Mouse (Mus musculus) lung, embryonic 16.5 days (tissue): ENCODE results near the gene Myo10. TPM values are rescaled to one million over a fixed set of nuclear protein-coding genes. Genes with fewer than 3 reads are reported as not detected.
"Not testable (repeated sequence)": the region's sequence is repeated elsewhere in the genome, so short reads cannot be mapped to it uniquely, and the experiment has no call there.

Experiments
- ATAC-seq: fragments of 200-750 bp; cut with Nextera tagmentation; 2 replicates; pipeline ENCODE4 v1.8.0; 2017; ENCODE audit warnings: low read depth, mild to moderate bottlenecking, moderate library complexity
- H3K27ac ChIP-seq: fragments of 300-500 bp; sonication (generic); 2 replicates; pipeline ENCODE4 v1.5.1; 2014; ENCODE audit warnings: mild to moderate bottlenecking, control low read depth, low read length
- H3K27me3 ChIP-seq: fragments of 300-500 bp; sonication (generic); 2 replicates; pipeline ENCODE4 v1.6.1; 2014; ENCODE audit warnings: low read depth, low read length, mixed read lengths; ENCODE audit not compliant: control insufficient read depth, insufficient read depth
- H3K36me3 ChIP-seq: fragments of 300-500 bp; sonication (generic); 2 replicates; pipeline ENCODE4 v1.6.1; 2014; ENCODE audit warnings: low read length; ENCODE audit not compliant: control insufficient read depth, insufficient read depth
- H3K4me1 ChIP-seq: fragments of 300-500 bp; sonication (generic); replicated peaks from 2 replicates; pipeline ENCODE4 v1.6.1; 2014; ENCODE audit warnings: low read length, mixed read lengths; ENCODE audit not compliant: control insufficient read depth, insufficient read depth
- H3K4me2 ChIP-seq: fragments of 300-500 bp; sonication (generic); 2 replicates; pipeline ENCODE4 v1.6.1; 2014; ENCODE audit warnings: low read depth, low read length, control low read depth
- H3K4me3 ChIP-seq: fragments of 300-500 bp; sonication (generic); 2 replicates; pipeline ENCODE4 v1.5.1; 2014; ENCODE audit warnings: mild to moderate bottlenecking, low read length, control low read depth
- H3K9ac ChIP-seq: fragments of 300-500 bp; sonication (generic); 2 replicates; pipeline ENCODE4 v1.6.1; 2014; ENCODE audit warnings: low read length, control low read depth
- H3K9me3 ChIP-seq: fragments of 300-500 bp; sonication (generic); 2 replicates; pipeline ENCODE4 v1.6.1; 2016; ENCODE audit warnings: low read length; ENCODE audit not compliant: control insufficient read depth
- WGBS: fragments of 180-500 bp; shearing (Covaris S2); extraction: QIAGEN DNeasy Blood & Tissue Kit; methylation state at CpG from one replicate; pipeline ENCODE4 v1.1.7; 2014; 5-methylcytosine and 5-hydroxymethylcytosine counted together
- polyA plus RNA-seq: library from polyadenylated mRNA; unstranded; fragments of >200 nt; fragmentation: Nextera tagmentation; extraction: Ambion mirVana; gene quantifications from 2 replicates; pipeline ENCODE4 v1.2.1, GENCODE M21; 2015

Myo10 gene
- polyA plus RNA-seq, 1 experiment from 2014 or later, result 33.2 TPM

DNA sequence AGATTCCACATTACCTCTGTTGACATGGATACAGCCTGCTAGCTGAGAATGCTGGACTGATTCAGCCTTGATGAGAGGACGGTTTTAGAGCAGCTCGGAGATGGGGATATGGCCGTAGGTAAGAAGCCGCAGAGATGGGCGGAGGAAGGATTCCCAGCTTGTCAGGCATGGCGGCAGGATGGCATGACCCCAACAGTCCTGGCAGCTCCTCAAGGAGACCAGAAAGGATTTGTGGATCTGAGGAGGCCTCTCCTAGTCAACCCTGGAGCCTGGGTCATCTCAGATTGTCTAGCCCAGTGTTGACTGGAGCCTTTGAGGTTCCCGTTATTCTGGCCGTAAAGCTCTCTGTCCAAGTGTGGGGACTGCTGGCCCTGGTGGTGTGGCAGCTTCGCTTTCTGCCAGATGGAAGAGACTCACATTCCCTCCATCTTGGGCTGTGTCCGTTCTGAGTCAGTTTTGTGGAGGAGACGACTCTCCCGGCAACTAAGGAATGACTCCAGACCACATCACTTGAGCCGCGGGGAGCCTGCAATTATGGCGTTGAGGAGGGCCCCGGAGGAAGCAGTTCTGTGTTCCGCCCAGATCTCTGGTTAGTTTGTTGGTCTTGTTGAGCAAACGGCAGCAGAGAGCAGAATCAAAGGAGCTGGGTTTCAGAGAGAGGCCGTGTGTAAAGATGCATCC lies 84.7 kb downstream of the Myo10 start:
- H3K27ac ChIP-seq, result no peak overlapping the region
- no peak for ATAC-seq
- 78% methylated on average over 19 of the region's 19 CpGs for whole genome bisulfite sequencing
- no peak overlapping the region for H3K4me2 ChIP-seq
- no peak overlapping the region for H3K9ac ChIP-seq
- H3K4me3 ChIP-seq, result no peak overlapping the region
- H3K27me3 ChIP-seq, result no peaks in the 10 kb centered on the region
- H3K4me1 ChIP-seq, result no peaks in the 10 kb centered on the region
- H3K36me3 ChIP-seq, result peaks cover 17% of the 10 kb centered on the region
- peaks cover 2% of the 10 kb centered on the region; the same call in 1 of the 2 replicates for H3K9me3 ChIP-seq

- no peaks in the 10 kb centered on the region for H3K4me1 ChIP-seq
- H3K9ac ChIP-seq, result no peak overlapping the region
- 76% methylated on average over 1 of the region's 1 CpGs for WGBS
- no peak overlapping the region for H3K4me2 ChIP-seq
- H3K27ac ChIP-seq, result no peak overlapping the region
- H3K36me3 ChIP-seq, result peaks cover 8% of the 10 kb centered on the region
- no peak for ATAC-seq
- H3K4me3 ChIP-seq, result no peak overlapping the region
- H3K9me3 ChIP-seq, result no peaks in the 10 kb centered on the region
- H3K27me3 ChIP-seq, result no peaks in the 10 kb centered on the region
Observed at GRCm38 (mm10) chr15:25707891-25708290, 85.6 kb downstream of the Myo10 start.

- Histone ChIP-seq H3K4me1 (peaks cover 16% of the 10 kb centered on the region), H3K4me3 (no peak overlapping the region), H3K9me3 (no peaks in the 10 kb centered on the region), H3K9ac (no peak overlapping the region), H3K36me3 (peaks cover 7% of the 10 kb centered on the region; the same call in 1 of the 2 replicates), H3K27me3 (no peaks in the 10 kb centered on the region), H3K27ac (no peak overlapping the region), H3K4me2 (no peak overlapping the region)
- ATAC-seq, result no peak
- 88% methylated on average over 10 of the region's 10 CpGs for whole genome bisulfite sequencing
Observed at GRCm38 (mm10) chr15:25710876-25711275, 88.6 kb downstream of the Myo10 start.

DNA sequence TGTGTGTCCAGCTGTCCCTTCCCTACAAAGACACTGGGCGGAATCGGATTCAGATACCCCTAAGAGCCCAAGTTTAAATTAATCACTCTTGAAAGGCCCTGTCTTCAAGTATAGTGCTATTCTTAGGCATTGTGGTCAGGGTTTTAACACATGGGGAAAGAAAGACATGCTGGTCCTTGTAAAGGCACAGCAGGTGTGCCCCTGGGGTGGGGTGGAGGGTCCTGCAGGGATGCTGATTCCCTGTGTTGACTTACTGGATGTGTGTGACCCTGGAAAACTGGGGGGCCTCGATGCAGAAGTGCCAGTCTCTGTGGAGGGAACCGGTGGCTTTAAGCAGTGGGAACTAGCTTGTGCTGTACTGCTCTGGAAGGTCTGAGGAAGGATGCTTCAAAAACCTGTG lies 90.6 kb downstream of the Myo10 start:
- H3K36me3 ChIP-seq, result peaks cover 2% of the 10 kb centered on the region; the same call in 1 of the 2 replicates
- H3K4me1 ChIP-seq, result peaks cover 16% of the 10 kb centered on the region
- no peak overlapping the region for H3K4me2 ChIP-seq
- ATAC-seq, result no peak
- no peak overlapping the region for H3K4me3 ChIP-seq
- 71% methylated on average over 4 of the region's 4 CpGs for WGBS
- H3K9me3 ChIP-seq, result no peaks in the 10 kb centered on the region
- H3K27ac ChIP-seq, result no peak overlapping the region
- H3K27me3 ChIP-seq, result no peaks in the 10 kb centered on the region
- no peak overlapping the region for H3K9ac ChIP-seq

DNA sequence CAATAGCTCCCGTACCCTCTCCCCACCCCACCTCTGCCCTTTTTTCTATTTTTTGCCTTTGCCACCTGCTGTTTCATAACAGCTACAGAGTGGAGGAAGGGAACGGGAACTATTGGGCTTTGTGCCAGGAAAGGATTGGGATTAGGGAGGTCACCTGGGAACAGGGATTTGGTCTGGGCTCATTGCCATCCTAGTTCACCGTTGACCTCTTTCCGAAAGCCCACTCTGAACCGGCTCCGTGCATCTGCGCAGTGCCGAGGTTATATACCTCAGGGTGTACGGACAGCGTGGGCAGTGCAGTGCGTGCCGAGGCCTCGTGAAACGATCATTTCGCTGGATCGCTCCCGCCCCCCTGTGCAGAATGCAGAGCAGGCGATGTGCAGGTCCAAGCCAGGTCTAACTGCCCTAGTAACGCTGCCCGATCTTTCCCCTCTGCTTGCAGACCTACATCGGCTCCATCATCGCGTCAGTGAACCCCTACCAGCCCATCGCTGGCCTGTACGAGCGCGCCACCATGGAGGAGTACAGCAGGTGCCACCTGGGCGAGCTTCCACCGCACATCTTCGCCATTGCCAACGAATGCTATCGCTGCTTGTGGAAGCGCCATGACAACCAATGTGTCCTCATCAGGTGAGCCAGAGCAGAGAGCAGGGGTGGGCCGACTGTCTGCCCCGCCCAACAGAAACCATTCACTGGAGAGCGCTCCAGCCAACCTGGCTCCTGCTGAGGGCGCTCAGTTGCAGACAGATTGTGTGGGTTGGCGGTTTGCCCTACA lies 91.4 kb downstream of the Myo10 start:
- Histone ChIP-seq H3K9ac (no peak overlapping the region), H3K9me3 (no peaks in the 10 kb centered on the region), H3K4me2 (no peak overlapping the region), H3K27me3 (no peaks in the 10 kb centered on the region), H3K36me3 (peaks cover 2% of the 10 kb centered on the region; the same call in 1 of the 2 replicates), H3K27ac (no peak overlapping the region), H3K4me1 (peaks cover 16% of the 10 kb centered on the region), H3K4me3 (no peak overlapping the region)
- ATAC-seq, result no peak
- WGBS, result 76% methylated on average over 38 of the region's 38 CpGs

DNA sequence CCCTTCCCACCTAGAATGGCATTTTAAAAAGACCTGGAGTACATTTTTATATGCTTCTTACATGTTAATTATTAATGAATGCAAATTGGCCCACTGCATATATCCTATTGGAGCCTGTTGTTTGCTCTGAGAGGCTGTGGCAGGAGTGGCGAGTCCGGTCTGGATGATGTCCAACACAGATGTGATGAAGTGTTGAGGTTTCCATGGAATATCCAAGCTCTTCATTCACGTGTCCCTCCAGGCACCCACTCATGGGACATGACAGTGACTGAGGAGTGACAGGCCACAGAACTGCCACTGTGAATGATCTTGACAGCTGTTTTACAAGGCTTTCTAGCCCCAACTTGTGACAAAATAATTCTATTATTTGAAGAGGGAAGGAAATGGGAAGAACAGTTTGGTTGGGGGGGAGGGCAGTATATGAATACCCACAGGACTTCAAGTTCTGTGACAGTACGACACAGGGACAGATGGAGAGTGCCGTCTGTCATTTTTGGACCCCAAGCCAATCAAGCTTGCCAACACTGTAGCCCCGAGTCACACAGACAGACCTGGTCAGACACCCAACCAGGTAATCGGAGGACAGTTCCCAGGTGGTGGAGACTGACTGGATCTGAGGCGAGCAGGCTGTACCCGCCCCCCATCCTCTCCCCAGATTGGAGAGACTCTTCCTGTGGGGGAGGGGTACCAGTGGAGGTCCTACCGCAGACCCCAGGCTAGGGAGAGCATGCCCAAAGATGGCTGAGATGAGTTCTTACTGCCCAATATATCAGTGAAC lies 93.1 kb downstream of the Myo10 start:
- peaks cover 2% of the 10 kb centered on the region; the same call in 1 of the 2 replicates for H3K36me3 ChIP-seq
- H3K4me1 ChIP-seq, result peaks cover 16% of the 10 kb centered on the region
- ATAC-seq, result peak; percentile 44; the same call in 1 of the 2 replicates
- no peaks in the 10 kb centered on the region for H3K9me3 ChIP-seq
- no peak overlapping the region for H3K9ac ChIP-seq
- H3K4me3 ChIP-seq, result no peak overlapping the region
- no peak overlapping the region for H3K27ac ChIP-seq
- no peak overlapping the region for H3K4me2 ChIP-seq
- 43% methylated on average over 10 of the region's 10 CpGs for WGBS
- H3K27me3 ChIP-seq, result no peaks in the 10 kb centered on the region

GRCm38 (mm10) chr15:25715996-25716395 lies 93.7 kb downstream of the Myo10 start:
- Histone ChIP-seq H3K4me2 (no peak overlapping the region), H3K36me3 (peaks cover 2% of the 10 kb centered on the region; the same call in 1 of the 2 replicates), H3K9me3 (no peaks in the 10 kb centered on the region), H3K9ac (no peak overlapping the region), H3K4me1 (peaks cover 16% of the 10 kb centered on the region), H3K27ac (no peak overlapping the region), H3K4me3 (no peak overlapping the region), H3K27me3 (no peaks in the 10 kb centered on the region)
- peak; percentile 2; the same call in 1 of the 2 replicates for ATAC-seq
- 55% methylated on average over 11 of the region's 11 CpGs for WGBS

DNA sequence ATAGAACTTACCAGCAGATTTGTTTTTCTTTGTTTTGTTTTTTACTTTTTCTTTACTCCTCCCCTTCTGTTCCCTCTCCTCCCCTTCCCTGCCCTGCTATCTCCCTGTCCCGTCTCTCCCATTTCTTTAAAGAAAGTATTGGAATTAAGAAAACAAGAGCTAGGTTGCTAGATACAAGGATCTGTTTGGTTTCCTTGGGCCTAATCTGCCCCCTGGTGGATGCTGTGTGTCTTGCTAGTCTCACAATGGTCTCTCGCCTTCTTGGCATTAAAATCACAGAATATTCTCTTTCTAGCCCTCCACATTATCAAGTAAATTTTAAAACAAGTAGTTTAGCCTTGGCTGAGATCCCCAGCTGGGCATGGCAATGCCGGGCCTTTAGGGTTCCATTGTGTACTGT lies 94.7 kb downstream of the Myo10 start:
- peaks cover 16% of the 10 kb centered on the region for H3K4me1 ChIP-seq
- peak; percentile 9; the same call in 1 of the 2 replicates for ATAC-seq
- H3K27me3 ChIP-seq, result no peaks in the 10 kb centered on the region
- no peak overlapping the region for H3K4me2 ChIP-seq
- no peak overlapping the region for H3K27ac ChIP-seq
- no peaks in the 10 kb centered on the region for H3K9me3 ChIP-seq
- H3K36me3 ChIP-seq, result peaks cover 5% of the 10 kb centered on the region; the same call in 1 of the 2 replicates
- H3K9ac ChIP-seq, result no peak overlapping the region
- 18% methylated on average over 3 of the region's 3 CpGs for WGBS
- no peak overlapping the region for H3K4me3 ChIP-seq

GRCm38 (mm10) chr15:25718104-25718503 lies 95.8 kb downstream of the Myo10 start:
- H3K9ac ChIP-seq, result not testable (repeated sequence)
- WGBS, result 91% methylated on average over 1 of the region's 4 CpGs

More at GRCm38 (mm10) chr15:25718104-25718503, 95.8 kb downstream of the Myo10 start:
- H3K4me3 ChIP-seq, H3K36me3 ChIP-seq, H3K4me2 ChIP-seq, H3K27ac ChIP-seq, H3K9me3 ChIP-seq, ATAC-seq, H3K27me3 ChIP-seq: not testable (repeated sequence)
- peaks cover 18% of the 10 kb centered on the region for H3K4me1 ChIP-seq
